Mouse (Mus musculus) myocyte (in vitro differentiated cells): Measurements from ENCODE around the gene Acad12. TPM values are rescaled to one million over a fixed set of nuclear protein-coding genes. Genes with fewer than 3 reads are reported as not detected.

Experiments used
- H3K27me3 ChIP-seq: one replicate; pipeline ENCODE4 v1.6.1; 2011; ENCODE audit not compliant: control insufficient read depth, insufficient read depth, insufficient read length
- H3K36me3 ChIP-seq: one replicate; pipeline ENCODE4 v1.6.1; 2011; ENCODE audit not compliant: control insufficient read depth, insufficient read depth
- H3K4me2 ChIP-seq: one replicate; pipeline ENCODE4 v1.6.1; 2011; ENCODE audit warnings: low read depth, control low read depth
- H3K4me3 ChIP-seq: one replicate; pipeline ENCODE4 v1.5.1; 2011; ENCODE audit warnings: mild to moderate bottlenecking, control low read depth, moderate library complexity
- H3K79me2 ChIP-seq: one replicate; pipeline ENCODE4 v1.6.1; 2011; ENCODE audit not compliant: control insufficient read depth, insufficient read depth
- H3ac ChIP-seq: one replicate; pipeline ENCODE4 v1.6.1; 2011; ENCODE audit not compliant: control insufficient read depth, insufficient read length
- CEBPB ChIP-seq: IDR thresholded peaks from 2 replicates; pipeline ENCODE4 v1.6.1; 2011; ENCODE audit warnings: mild to moderate bottlenecking, moderate library complexity; ENCODE audit not compliant: poor library complexity, insufficient read depth, severe bottlenecking
- E2F4 ChIP-seq: IDR thresholded peaks from one replicate; pipeline ENCODE4 v1.6.1; 2011; ENCODE audit warnings: mild to moderate bottlenecking, control low read depth, moderate library complexity; ENCODE audit not compliant: insufficient read depth
- MAX ChIP-seq: IDR thresholded peaks from one replicate; pipeline ENCODE4 v1.6.1; 2011; ENCODE audit warnings: low read depth, mild to moderate bottlenecking, control low read depth
- MYOD1 ChIP-seq, 3 experiments: IDR thresholded peaks; one replicate each; pipeline ENCODE4 v1.6.1; 2011; ENCODE audit warnings: control low read depth in 2 of 3, low read depth in 2 of 3, mild to moderate bottlenecking in 2 of 3, moderate library complexity in 1 of 3; ENCODE audit not compliant: insufficient read length in 2 of 3, control insufficient read depth in 1 of 3
- MYOG ChIP-seq, 3 experiments: IDR thresholded peaks; one replicate each; pipeline ENCODE4 v1.6.1; 2011; ENCODE audit warnings: control low read depth in 2 of 3, low read depth in 2 of 3, mild to moderate bottlenecking in 2 of 3; ENCODE audit not compliant: insufficient read length in 2 of 3, control insufficient read depth in 1 of 3, insufficient read depth in 1 of 3
- POLR2A ChIP-seq: IDR thresholded peaks from one replicate; pipeline ENCODE4 v1.6.1; 2011; ENCODE audit warnings: low read depth, mild to moderate bottlenecking, control low read depth, moderate library complexity; ENCODE audit not compliant: insufficient read length
- POLR2AphosphoS2 ChIP-seq: IDR thresholded peaks from one replicate; pipeline ENCODE4 v1.6.1; 2011; ENCODE audit warnings: low read depth, control low read depth; ENCODE audit not compliant: insufficient read length
- REST ChIP-seq: IDR thresholded peaks from one replicate; pipeline ENCODE4 v1.6.1; 2011; ENCODE audit warnings: mild to moderate bottlenecking, control low read depth, moderate library complexity; ENCODE audit not compliant: insufficient read depth, insufficient read length
- SRF ChIP-seq: IDR thresholded peaks from one replicate; pipeline ENCODE4 v1.6.1; 2011; ENCODE audit warnings: low read depth; ENCODE audit not compliant: control insufficient read depth, insufficient read length
- TCF12 ChIP-seq: IDR thresholded peaks from one replicate; pipeline ENCODE4 v1.6.1; 2011; ENCODE audit warnings: mild to moderate bottlenecking, control low read depth; ENCODE audit not compliant: poor library complexity, insufficient read depth, severe bottlenecking
- TCF3 ChIP-seq: IDR thresholded peaks from one replicate; pipeline ENCODE4 v1.6.1; 2011; ENCODE audit warnings: low read depth, control low read depth; ENCODE audit not compliant: insufficient read length
- USF1 ChIP-seq: IDR thresholded peaks from one replicate; pipeline ENCODE4 v1.6.1; 2011; ENCODE audit warnings: low read depth, mild to moderate bottlenecking, control low read depth, moderate library complexity
- polyA plus RNA-seq: library from polyadenylated mRNA; unstranded; fragments of >200 nt; fragmentation: generic; extraction: Trizol; gene quantifications from one replicate; pipeline ENCODE4 v1.2.1, GENCODE M21; 2012; ENCODE audit warnings: missing spikeins

Gene Acad12
- 2.1 TPM for polyA plus RNA-seq

GRCm38 (mm10) chr5:121618592-121619513, at the start of gene Acad12:
TSS of gene Acad12 (minus strand) at chr5:121618938.
- Histone ChIP-seq H3K79me2 (peaks cover 7% of the 10 kb centered on the region), H3K4me2 (peak within 1 kb of the TSS; percentile 85), H3K36me3 (no peaks in the 10 kb centered on the region), H3K27me3 (no peaks in the 10 kb centered on the region), H3K4me3 (peak within 1 kb of the TSS; percentile 78), H3ac (peak within 1 kb of the TSS; percentile 11)
- no peak for TF ChIP-seq USF1
- no peak for TF ChIP-seq CEBPB
- no peak for TF ChIP-seq SRF
- peak in 1 of 3 experiments; percentile 45 for TF ChIP-seq MYOD1 (IDR thresholded peaks at IDR 0.05; ENCODE audit: control insufficient read depth in 1 of 3, insufficient read length in 2 of 3, low read depth in 2 of 3)
- no peak for TF ChIP-seq TCF12
- peak; percentile 35 for TF ChIP-seq REST
- peak; percentile 100 for TF ChIP-seq POLR2AphosphoS2
- TF ChIP-seq POLR2A = peak; percentile 100

- H3K4me3 ChIP-seq = no peak overlapping the region
- peak overlapping the region; percentile 22 for H3K4me2 ChIP-seq
- H3K27me3 ChIP-seq = no peaks in the 10 kb centered on the region
- TF ChIP-seq TCF3 = no peak
- TF ChIP-seq REST = no peak
- no peak for TF ChIP-seq CEBPB
- no peak for TF ChIP-seq USF1
- H3K79me2 ChIP-seq = peaks cover 9% of the 10 kb centered on the region
- no peak overlapping the region for H3ac ChIP-seq
- peaks cover 32% of the 10 kb centered on the region for H3K36me3 ChIP-seq
These were observed 49.7 kb upstream of the Acad12 start for GRCm38 (mm10) chr5:121668411-121668810.

DNA sequence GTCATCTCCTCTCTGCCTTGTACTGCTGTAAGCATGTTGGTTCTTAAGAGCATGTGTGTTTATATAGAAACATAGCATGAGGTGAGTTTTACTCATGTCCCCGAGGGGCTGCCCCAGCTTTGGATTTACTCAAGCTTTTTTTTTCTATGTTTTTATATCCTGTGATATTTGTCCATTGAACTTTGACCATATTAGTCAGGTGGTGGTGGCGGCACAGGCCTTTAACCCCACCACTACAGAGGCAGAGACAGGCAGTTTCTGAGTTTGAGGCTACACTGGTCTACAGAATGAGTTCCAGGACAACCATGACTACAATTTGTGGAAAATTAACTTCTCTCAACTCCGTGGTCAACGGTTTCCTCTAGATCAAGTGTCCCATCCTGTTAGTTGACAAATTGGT, 48.3 kb upstream of the Acad12 start:
- H3K79me2 ChIP-seq = peaks cover 19% of the 10 kb centered on the region
- no peak overlapping the region for H3ac ChIP-seq
- H3K4me2 ChIP-seq = peak overlapping the region; percentile 22
- H3K27me3 ChIP-seq = no peaks in the 10 kb centered on the region
- H3K36me3 ChIP-seq = peaks cover 35% of the 10 kb centered on the region
- TF ChIP-seq MAX = no peak
- no peak for TF ChIP-seq POLR2A
- TF ChIP-seq TCF3 = no peak
- TF ChIP-seq USF1 = no peak
- TF ChIP-seq POLR2AphosphoS2 = no peak
- TF ChIP-seq MYOG (IDR thresholded peaks at IDR 0.05; ENCODE audit: control insufficient read depth in 1 of 3, insufficient read depth in 1 of 3, insufficient read length in 2 of 3, low read depth in 2 of 3) = no peak
- no peak for TF ChIP-seq SRF
- no peak for TF ChIP-seq CEBPB
- TF ChIP-seq E2F4 = no peak
- no peak overlapping the region for H3K4me3 ChIP-seq

GRCm38 (mm10) chr5:121664971-121665370, 46.2 kb upstream of the Acad12 start:
- H3ac ChIP-seq = no peak overlapping the region
- peaks cover 24% of the 10 kb centered on the region for H3K36me3 ChIP-seq
- no peaks in the 10 kb centered on the region for H3K27me3 ChIP-seq
- H3K79me2 ChIP-seq = peaks cover 29% of the 10 kb centered on the region
- no peak overlapping the region for H3K4me3 ChIP-seq
- TF ChIP-seq MYOD1 (IDR thresholded peaks at IDR 0.05; ENCODE audit: control insufficient read depth in 1 of 3, insufficient read length in 2 of 3, low read depth in 2 of 3) (no peak), MAX (no peak), TCF12 (no peak), SRF (no peak), E2F4 (no peak), REST (no peak), CEBPB (no peak)
- H3K4me2 ChIP-seq = no peak overlapping the region

DNA sequence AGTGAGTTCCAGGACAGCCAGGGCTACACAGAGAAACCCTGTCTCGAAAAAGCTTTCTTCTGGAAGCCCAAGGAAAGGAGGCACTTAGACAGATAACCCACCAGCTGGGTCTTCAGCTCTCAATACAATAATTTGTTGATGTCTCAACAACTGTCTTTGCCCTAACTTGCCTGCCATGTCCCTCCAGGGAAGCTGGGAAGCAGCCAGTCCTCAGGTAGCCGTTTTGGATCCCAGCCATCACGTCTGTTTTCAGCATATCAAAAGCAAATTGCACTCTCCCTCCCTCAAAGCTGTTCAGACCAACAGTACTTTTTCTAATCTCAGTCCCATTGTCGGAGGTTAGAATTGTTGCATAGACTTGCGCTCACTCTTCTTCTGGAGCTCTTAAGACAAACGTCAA, 45.3 kb upstream of the Acad12 start:
- no peak overlapping the region for H3K4me2 ChIP-seq
- TF ChIP-seq TCF12 = no peak
- H3K27me3 ChIP-seq = no peaks in the 10 kb centered on the region
- no peak overlapping the region for H3K4me3 ChIP-seq
- peaks cover 29% of the 10 kb centered on the region for H3K79me2 ChIP-seq
- no peak overlapping the region for H3ac ChIP-seq
- H3K36me3 ChIP-seq = peaks cover 20% of the 10 kb centered on the region

DNA sequence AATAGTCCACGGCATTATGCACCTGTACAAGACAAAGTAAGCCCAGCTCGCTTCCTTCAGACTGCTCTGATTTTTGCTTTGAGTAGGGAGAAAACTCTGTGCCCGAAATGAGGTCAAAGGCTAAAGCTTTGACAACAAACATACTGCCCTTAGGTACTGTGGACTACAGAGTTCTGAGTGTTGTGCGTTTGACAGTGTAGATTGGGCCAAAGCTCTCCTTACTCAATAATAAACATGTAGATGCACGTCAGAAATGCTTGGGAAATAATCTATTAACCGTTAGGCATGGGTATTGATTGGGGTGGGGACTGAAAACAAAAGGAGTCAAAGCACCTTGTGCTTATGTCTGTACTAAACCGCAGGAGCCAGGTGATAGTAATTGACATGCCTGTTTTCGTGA, 44.7 kb upstream of the Acad12 start:
- Histone ChIP-seq H3K79me2 (peaks cover 29% of the 10 kb centered on the region), H3K4me2 (no peak overlapping the region), H3K27me3 (no peaks in the 10 kb centered on the region), H3K4me3 (no peak overlapping the region), H3ac (no peak overlapping the region), H3K36me3 (peaks cover 20% of the 10 kb centered on the region)
- TF ChIP-seq E2F4 = no peak
- TF ChIP-seq MYOD1 (IDR thresholded peaks at IDR 0.05; ENCODE audit: control insufficient read depth in 1 of 3, insufficient read length in 2 of 3, low read depth in 2 of 3) = no peak
- no peak for TF ChIP-seq CEBPB
- no peak for TF ChIP-seq POLR2A
